Mouse (Mus musculus) midbrain, embryonic 14.5 days (tissue): ENCODE measurements around the gene Fgfr2. TPM values are rescaled to one million over a fixed set of nuclear protein-coding genes. Genes with fewer than 3 reads are reported as not detected.
A peak's percentile ranks its signal among the peaks of the same experiment; 100 is the strongest.

Source experiments
- ATAC-seq: fragments of 200-750 bp; cut with Nextera tagmentation; 2 replicates; pipeline ENCODE4 v1.8.0; 2017; ENCODE audit warnings: moderate number of reproducible peaks, moderate library complexity; ENCODE audit not compliant: low FRiP score, low TSS enrichment
- DNase-seq: peaks from one replicate; pipeline ENCODE4 v3.0.0-alpha.2; 2015
- H3K27ac ChIP-seq: fragments of 300-500 bp; sonication (generic); replicated peaks from 2 replicates; pipeline ENCODE4 v1.5.1; 2014; ENCODE audit warnings: mild to moderate bottlenecking, low read depth, low read length, moderate library complexity
- H3K27me3 ChIP-seq: fragments of 300-500 bp; sonication (generic); 2 replicates; pipeline ENCODE4 v1.6.1; 2014; ENCODE audit warnings: low read length, control low read depth, mixed read lengths; ENCODE audit not compliant: control insufficient read depth, insufficient read depth
- H3K36me3 ChIP-seq: fragments of 300-500 bp; sonication (generic); 2 replicates; pipeline ENCODE4 v1.6.1; 2014; ENCODE audit warnings: low read length, control low read depth; ENCODE audit not compliant: control insufficient read depth, insufficient read depth
- H3K4me1 ChIP-seq: fragments of 300-500 bp; sonication (generic); 2 replicates; pipeline ENCODE4 v1.6.1; 2014; ENCODE audit warnings: mild to moderate bottlenecking, antibody characterized with exemption, low read length, control low read depth; ENCODE audit not compliant: control insufficient read depth, insufficient read depth
- H3K4me2 ChIP-seq: fragments of 300-500 bp; sonication (generic); 2 replicates; pipeline ENCODE4 v1.6.1; 2014; ENCODE audit warnings: mild to moderate bottlenecking, low read length, moderate library complexity
- H3K4me3 ChIP-seq: fragments of 300-500 bp; sonication (generic); replicated peaks from 2 replicates; pipeline ENCODE4 v1.5.1; 2014; ENCODE audit warnings: low read depth, low read length
- H3K9ac ChIP-seq: fragments of 300-500 bp; sonication (generic); replicated peaks from 2 replicates; pipeline ENCODE4 v1.6.1; 2014; ENCODE audit warnings: mild to moderate bottlenecking, low read length, moderate library complexity
- H3K9me3 ChIP-seq: fragments of 300-500 bp; sonication (generic); 2 replicates; pipeline ENCODE4 v1.6.1; 2016; ENCODE audit warnings: low read length, control low read depth, mixed read lengths; ENCODE audit not compliant: control insufficient read depth
- WGBS: fragments of 180-500 bp; shearing (Covaris S2); extraction: QIAGEN DNeasy Blood & Tissue Kit; methylation state at CpG from one replicate; pipeline ENCODE4 v1.1.7; 2014; 5-methylcytosine and 5-hydroxymethylcytosine counted together
- polyA plus RNA-seq: library from polyadenylated mRNA; unstranded; fragments of >200 nt; fragmentation: Nextera tagmentation; extraction: Ambion mirVana; gene quantifications from 2 replicates; pipeline ENCODE4 v1.2.1, GENCODE M21; 2014

Gene Fgfr2
- polyA plus RNA-seq, 1 experiment from 2014 or later = 28.1 TPM

GRCm38 (mm10) chr7:130713319-130713718 is 2409.8 kb downstream of the Fgfr2 start:
- H3K4me3 ChIP-seq = no peak overlapping the region
- no peak for DNase-seq
- no peak overlapping the region for H3K4me2 ChIP-seq
- no peaks in the 10 kb centered on the region for H3K27me3 ChIP-seq
- 28% methylated on average over 6 of the region's 6 CpGs for WGBS
- no peak for ATAC-seq
- no peaks in the 10 kb centered on the region for H3K9me3 ChIP-seq
- no peak overlapping the region; the same call in 1 of the 2 replicates for H3K27ac ChIP-seq
- no peak overlapping the region; the same call in 1 of the 2 replicates for H3K9ac ChIP-seq
- H3K4me1 ChIP-seq = peaks cover 33% of the 10 kb centered on the region
- peaks cover 19% of the 10 kb centered on the region for H3K36me3 ChIP-seq

GRCm38 (mm10) chr7:130711851-130712250 is 2411.3 kb downstream of the Fgfr2 start:
- DNase-seq (no peak), ATAC-seq (no peak)
- 93% methylated on average over 7 of the region's 7 CpGs for WGBS
- Histone ChIP-seq H3K4me1 (peaks cover 35% of the 10 kb centered on the region), H3K4me3 (no peak overlapping the region), H3K9ac (no peak overlapping the region), H3K36me3 (peaks cover 4% of the 10 kb centered on the region; the same call in 1 of the 2 replicates), H3K9me3 (no peaks in the 10 kb centered on the region), H3K27ac (no peak overlapping the region), H3K27me3 (no peaks in the 10 kb centered on the region), H3K4me2 (no peak overlapping the region)

GRCm38 (mm10) chr7:130709372-130710274 is 2413.5 kb downstream of the Fgfr2 start:
- DNase-seq (no peak), ATAC-seq (no peak)
- Histone ChIP-seq H3K27me3 (no peaks in the 10 kb centered on the region), H3K4me1 (peaks cover 35% of the 10 kb centered on the region), H3K9ac (no peak overlapping the region), H3K27ac (peak overlapping the region; percentile 50), H3K4me3 (no peak overlapping the region), H3K4me2 (no peak overlapping the region), H3K36me3 (no peaks in the 10 kb centered on the region), H3K9me3 (no peaks in the 10 kb centered on the region)
- WGBS = 58% methylated on average over 9 of the region's 9 CpGs

- Histone ChIP-seq H3K27ac (no peak overlapping the region), H3K4me3 (no peak overlapping the region), H3K36me3 (no peaks in the 10 kb centered on the region), H3K9ac (no peak overlapping the region), H3K4me2 (no peak overlapping the region), H3K27me3 (no peaks in the 10 kb centered on the region), H3K4me1 (peaks cover 35% of the 10 kb centered on the region), H3K9me3 (no peaks in the 10 kb centered on the region)
- 50% methylated on average over 9 of the region's 9 CpGs for WGBS
- DNase-seq = no peak
- ATAC-seq = no peak
Observed at GRCm38 (mm10) chr7:130708940-130709339, 2414.2 kb downstream of the Fgfr2 start.

GRCm38 (mm10) chr7:130705230-130705629 is 2417.9 kb downstream of the Fgfr2 start:
- Histone ChIP-seq H3K9me3 (no peaks in the 10 kb centered on the region), H3K27me3 (no peaks in the 10 kb centered on the region), H3K27ac (no peak overlapping the region), H3K4me1 (peaks cover 19% of the 10 kb centered on the region), H3K36me3 (0 out of 2 replicates have a peak, but pooled peaks cover 5% of the 10 kb centered on the region), H3K4me2 (no peak overlapping the region), H3K9ac (no peak overlapping the region), H3K4me3 (no peak overlapping the region)
- ATAC-seq = no peak
- no peak for DNase-seq
- WGBS = 78% methylated on average over 2 of the region's 2 CpGs

- WGBS = 88% methylated on average over 1 of the region's 1 CpGs
- ATAC-seq = no peak
Observed at GRCm38 (mm10) chr7:130701336-130701735, 2421.8 kb downstream of the Fgfr2 start.

GRCm38 (mm10) chr7:130698480-130698879 is 2424.7 kb downstream of the Fgfr2 start:
- Histone ChIP-seq H3K9me3 (no peaks in the 10 kb centered on the region), H3K36me3 (0 out of 2 replicates have a peak, but pooled peaks cover 5% of the 10 kb centered on the region), H3K4me3 (no peak overlapping the region), H3K27ac (no peak overlapping the region), H3K4me2 (no peak overlapping the region), H3K4me1 (peaks cover 42% of the 10 kb centered on the region), H3K27me3 (no peaks in the 10 kb centered on the region), H3K9ac (no peak overlapping the region)
- ATAC-seq (no peak), DNase-seq (no peak)

More at GRCm38 (mm10) chr7:130701336-130701735, 2421.8 kb downstream of the Fgfr2 start:
- H3K27me3 ChIP-seq = no peaks in the 10 kb centered on the region
- no peak overlapping the region for H3K4me3 ChIP-seq
- H3K36me3 ChIP-seq = 0 out of 2 replicates have a peak, but pooled peaks cover 5% of the 10 kb centered on the region
- no peak overlapping the region for H3K9ac ChIP-seq
- H3K4me1 ChIP-seq = peaks cover 18% of the 10 kb centered on the region
- H3K27ac ChIP-seq = no peak overlapping the region
- H3K4me2 ChIP-seq = no peak overlapping the region
- DNase-seq = no peak
- no peaks in the 10 kb centered on the region for H3K9me3 ChIP-seq

- Histone ChIP-seq H3K27ac (peak overlapping the region; percentile 65), H3K36me3 (0 out of 2 replicates have a peak, but pooled peaks cover 5% of the 10 kb centered on the region), H3K4me1 (peaks cover 46% of the 10 kb centered on the region), H3K27me3 (no peaks in the 10 kb centered on the region), H3K9me3 (no peaks in the 10 kb centered on the region), H3K4me3 (peak overlapping the region; percentile 17), H3K9ac (peak overlapping the region; percentile 3; the same call in 1 of the 2 replicates), H3K4me2 (peak overlapping the region; percentile 75)
- ATAC-seq = no peak
- 35% methylated on average over 16 of the region's 16 CpGs for WGBS
- DNase-seq = peak; percentile 73
Observed at GRCm38 (mm10) chr7:130696347-130697234, 2426.6 kb downstream of the Fgfr2 start.
